Mouse (Mus musculus): Measurements from ENCODE around the gene Cpsf6.

Cpsf6 gene

GRCm38 (mm10) chr10:117339241-117339640, 40.6 kb downstream of the Cpsf6 start:
- DNase-seq (ENCODE audit: low read depth in 2 of 2, low spot score in 2 of 2), result no peak

- DNase-seq (ENCODE audit: low read depth in 2 of 2, low spot score in 2 of 2), result no peak
Measured at GRCm38 (mm10) chr10:117337946-117338345, 41.9 kb downstream of the Cpsf6 start.

GRCm38 (mm10) chr10:117335649-117336048, 44.2 kb downstream of the Cpsf6 start:
- DNase-seq (ENCODE audit: low read depth in 2 of 2, low spot score in 2 of 2), result no peak

- DNase-seq (ENCODE audit: low read depth in 2 of 2, low spot score in 2 of 2), result peak in 1 of 2 experiments; percentile 21
Measured at GRCm38 (mm10) chr10:117330521-117330920, 49.3 kb downstream of the Cpsf6 start.

- no peak for DNase-seq (ENCODE audit: low read depth in 2 of 2, low spot score in 2 of 2)
Measured at GRCm38 (mm10) chr10:117323782-117324181, 56.0 kb downstream of the Cpsf6 start.

GRCm38 (mm10) chr10:117322630-117323029, 57.2 kb downstream of the Cpsf6 start:
- DNase-seq (ENCODE audit: low read depth in 2 of 2, low spot score in 2 of 2), result no peak

- DNase-seq (ENCODE audit: low read depth in 2 of 2, low spot score in 2 of 2), result no peak
Measured at GRCm38 (mm10) chr10:117320571-117320981, 59.2 kb downstream of the Cpsf6 start.

- no peak for DNase-seq (ENCODE audit: low read depth in 2 of 2, low spot score in 2 of 2)
Measured at GRCm38 (mm10) chr10:117316391-117316790, 63.4 kb downstream of the Cpsf6 start.

GRCm38 (mm10) chr10:117313133-117313532, 66.7 kb downstream of the Cpsf6 start:
- no peak for DNase-seq (ENCODE audit: low read depth in 2 of 2, low spot score in 2 of 2)

GRCm38 (mm10) chr10:117312168-117312567, 67.6 kb downstream of the Cpsf6 start:
- DNase-seq (ENCODE audit: low read depth in 2 of 2, low spot score in 2 of 2), result no peak

GRCm38 (mm10) chr10:117304371-117304770, 75.4 kb downstream of the Cpsf6 start:
- no peak for DNase-seq (ENCODE audit: low read depth in 2 of 2, low spot score in 2 of 2)

GRCm38 (mm10) chr10:117301688-117302087, 78.1 kb downstream of the Cpsf6 start:
- DNase-seq (ENCODE audit: low read depth in 2 of 2, low spot score in 2 of 2), result no peak

GRCm38 (mm10) chr10:117299901-117300520, 79.8 kb downstream of the Cpsf6 start:
- DNase-seq (ENCODE audit: low read depth in 2 of 2, low spot score in 2 of 2), result no peak

GRCm38 (mm10) chr10:117299106-117299505, 80.7 kb downstream of the Cpsf6 start:
- DNase-seq (ENCODE audit: low read depth in 2 of 2, low spot score in 2 of 2), result no peak

- DNase-seq (ENCODE audit: low read depth in 2 of 2, low spot score in 2 of 2), result no peak
Measured at GRCm38 (mm10) chr10:117298336-117298735, 81.5 kb downstream of the Cpsf6 start.
